Mouse (Mus musculus) thymus, adult 2 months (tissue): Measurements from ENCODE around the gene Rnps1.
"Not testable (repeated sequence)": the region's sequence is repeated elsewhere in the genome, so short reads cannot be mapped to it uniquely, and the experiment has no call there.

Experiments used
- CTCF ChIP-seq: fragments of 200-500 bp; IDR thresholded peaks from 2 replicates; pipeline ENCODE4 v1.5.1; 2012; ENCODE audit warnings: mild to moderate bottlenecking, control low read depth, low read length, moderate library complexity, borderline replicate concordance; ENCODE audit not compliant: control insufficient read depth, poor library complexity, insufficient read depth; ENCODE audit errors: extremely low read depth
- POLR2A ChIP-seq: fragments of 200-500 bp; IDR thresholded peaks from 2 replicates; pipeline ENCODE4 v1.6.1; 2012; ENCODE audit warnings: mild to moderate bottlenecking, low read length, control low read depth, moderate library complexity; ENCODE audit not compliant: control insufficient read depth, poor library complexity, insufficient read depth; ENCODE audit errors: extremely low read depth

DNA sequence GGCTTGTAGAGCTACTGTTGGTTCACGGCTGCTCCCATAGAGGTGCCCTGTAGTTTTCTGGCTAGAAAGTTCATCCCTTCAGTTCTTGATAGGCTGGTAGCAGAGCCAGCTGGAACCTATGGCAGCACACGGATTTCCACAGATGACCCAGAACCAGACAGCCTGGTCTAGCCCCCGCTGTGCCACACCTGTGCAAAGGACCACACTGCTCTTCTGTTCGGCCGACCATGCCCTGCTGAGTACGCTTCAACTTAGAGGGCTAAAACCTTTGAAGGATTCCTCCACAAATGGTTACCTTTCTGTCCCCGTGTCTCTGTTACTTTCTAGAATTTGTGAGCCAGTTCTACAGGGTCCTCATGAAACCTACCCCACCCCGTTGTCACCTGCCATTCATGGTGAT is 11.0 kb downstream of the Rnps1 start:
- TF ChIP-seq POLR2A, CTCF: not testable (repeated sequence)
